Mouse (Mus musculus) embryonic facial prominence, embryonic 10.5 days (tissue): ENCODE measurements at regions not wholly inside any gene's neighbourhood (a gene's known extent, or its start where the extent isn't known, plus 50 kb on each side); places are given as distances from the start of the nearest gene placed in this dataset.

Experiments
- DNase-seq: peaks from one replicate; pipeline ENCODE4 v3.0.0-alpha.2; 2017; ENCODE audit warnings: low spot score
- H3K27ac ChIP-seq: fragments of 300-500 bp; sonication (generic); replicated peaks from 2 replicates; pipeline ENCODE4 v1.5.1; 2016; ENCODE audit warnings: mild to moderate bottlenecking
- H3K27me3 ChIP-seq: fragments of 300-500 bp; sonication (generic); replicated peaks from 2 replicates; pipeline ENCODE4 v1.6.1; 2016; ENCODE audit warnings: low read depth, mild to moderate bottlenecking; ENCODE audit not compliant: poor library complexity, severe bottlenecking
- H3K36me3 ChIP-seq: fragments of 300-500 bp; sonication (generic); replicated peaks from 2 replicates; pipeline ENCODE4 v1.6.1; 2016; ENCODE audit warnings: mild to moderate bottlenecking, moderate library complexity
- H3K4me1 ChIP-seq: fragments of 300-500 bp; sonication (generic); 2 replicates; pipeline ENCODE4 v1.6.1; 2016
- H3K4me3 ChIP-seq: fragments of 300-500 bp; sonication (generic); 2 replicates; pipeline ENCODE4 v1.5.1; 2016; ENCODE audit warnings: mild to moderate bottlenecking, moderate library complexity
- H3K9me3 ChIP-seq: fragments of 300-500 bp; sonication (generic); 2 replicates; pipeline ENCODE4 v1.6.1; 2016; ENCODE audit warnings: mild to moderate bottlenecking
- WGBS: fragments of 180-500 bp; shearing (Covaris S2); methylation state at CpG from one replicate; pipeline ENCODE4 v1.1.7; 2016; 5-methylcytosine and 5-hydroxymethylcytosine counted together

GRCm38 (mm10) chr9:67610696-67611095 is 51.2 kb upstream of the Tln2 start:
- no peak for DNase-seq
- Histone ChIP-seq H3K4me1 (peaks cover 56% of the 10 kb centered on the region), H3K27ac (no peak overlapping the region), H3K36me3 (no peaks in the 10 kb centered on the region; the same call in 1 of the 2 replicates), H3K27me3 (no peaks in the 10 kb centered on the region), H3K4me3 (no peak overlapping the region), H3K9me3 (no peaks in the 10 kb centered on the region)
- 90% methylated on average over 6 of the region's 6 CpGs for WGBS

DNA sequence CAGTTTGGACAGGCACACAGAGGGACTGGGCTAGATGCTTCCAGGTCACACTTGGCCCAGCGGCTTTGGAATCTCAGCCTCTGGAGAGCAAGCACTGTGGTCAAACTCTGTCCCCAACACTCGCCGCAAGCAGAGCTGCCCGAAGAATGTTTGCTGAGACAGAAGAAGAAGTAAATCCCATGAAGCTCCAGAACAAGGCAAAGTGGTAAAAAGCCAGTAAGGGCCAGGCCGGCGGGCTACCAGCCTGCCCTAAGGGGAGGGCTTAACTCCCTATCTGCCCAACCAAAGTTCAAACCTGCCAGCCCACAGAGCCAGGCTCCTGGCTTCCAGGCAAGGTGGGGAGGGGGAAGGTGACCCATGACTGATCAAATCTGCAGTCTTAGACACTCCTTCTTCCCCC is 52.2 kb upstream of the Tln2 start:
- Histone ChIP-seq H3K27me3 (no peaks in the 10 kb centered on the region), H3K27ac (peak overlapping the region; percentile 54), H3K36me3 (no peaks in the 10 kb centered on the region; the same call in 1 of the 2 replicates), H3K9me3 (no peaks in the 10 kb centered on the region), H3K4me3 (no peak overlapping the region), H3K4me1 (peaks cover 56% of the 10 kb centered on the region)
- DNase-seq = no peak
- WGBS = 80% methylated on average over 6 of the region's 6 CpGs

GRCm38 (mm10) chr9:67612101-67612500 is 52.6 kb upstream of the Tln2 start:
- Histone ChIP-seq H3K4me1 (peaks cover 59% of the 10 kb centered on the region), H3K4me3 (no peak overlapping the region), H3K27ac (no peak overlapping the region), H3K36me3 (no peaks in the 10 kb centered on the region; the same call in 1 of the 2 replicates), H3K27me3 (no peaks in the 10 kb centered on the region), H3K9me3 (no peaks in the 10 kb centered on the region)
- 94% methylated on average over 2 of the region's 2 CpGs for WGBS
- no peak for DNase-seq

GRCm38 (mm10) chr9:67614068-67614727 is 54.7 kb upstream of the Tln2 start:
- no peak for DNase-seq
- Histone ChIP-seq H3K4me1 (peaks cover 70% of the 10 kb centered on the region), H3K27me3 (no peaks in the 10 kb centered on the region), H3K36me3 (no peaks in the 10 kb centered on the region; the same call in 1 of the 2 replicates), H3K9me3 (no peaks in the 10 kb centered on the region), H3K4me3 (no peak overlapping the region), H3K27ac (peak overlapping the region; percentile 66; the same call in 1 of the 2 replicates)
- WGBS = 60% methylated on average over 2 of the region's 2 CpGs

- 91% methylated on average over 2 of the region's 2 CpGs for WGBS
- Histone ChIP-seq H3K36me3 (no peaks in the 10 kb centered on the region), H3K27ac (peak overlapping the region; percentile 81), H3K9me3 (no peaks in the 10 kb centered on the region), H3K4me1 (peaks cover 79% of the 10 kb centered on the region), H3K4me3 (no peak overlapping the region), H3K27me3 (no peaks in the 10 kb centered on the region)
- no peak for DNase-seq
These were observed 56.7 kb upstream of the Tln2 start for GRCm38 (mm10) chr9:67616207-67616606.

GRCm38 (mm10) chr9:67617341-67618217 is 58.1 kb upstream of the Tln2 start:
- H3K27me3 ChIP-seq = no peaks in the 10 kb centered on the region
- WGBS = 24% methylated on average over 14 of the region's 14 CpGs
- no peaks in the 10 kb centered on the region for H3K9me3 ChIP-seq
- H3K27ac ChIP-seq = peak overlapping the region; percentile 81
- no peaks in the 10 kb centered on the region for H3K36me3 ChIP-seq
- H3K4me3 ChIP-seq = peak overlapping the region; percentile 23; the same call in 1 of the 2 replicates
- peaks cover 75% of the 10 kb centered on the region for H3K4me1 ChIP-seq
- peak; percentile 76 for DNase-seq

DNA sequence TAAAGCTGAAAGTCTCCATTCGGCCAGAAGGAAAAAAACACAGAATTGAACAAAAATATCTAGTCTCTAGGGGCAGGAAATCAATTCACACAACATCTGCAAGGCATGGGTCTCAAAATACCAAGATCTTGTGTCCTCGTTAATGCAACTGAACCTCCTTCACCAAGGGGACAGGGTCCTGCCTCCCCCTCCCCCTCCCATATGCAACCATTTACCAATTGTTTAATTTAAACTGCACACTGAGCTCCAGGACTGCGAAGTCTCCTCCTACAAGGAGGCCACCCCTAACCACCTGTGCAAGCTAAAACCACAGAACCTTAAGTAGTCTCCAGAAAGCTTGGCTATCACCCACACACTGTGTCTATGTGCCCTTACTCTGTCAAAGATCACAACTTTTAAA is 61.4 kb upstream of the Tln2 start:
- Histone ChIP-seq H3K9me3 (no peaks in the 10 kb centered on the region), H3K4me1 (peaks cover 61% of the 10 kb centered on the region), H3K4me3 (no peak overlapping the region), H3K27me3 (no peaks in the 10 kb centered on the region), H3K36me3 (no peaks in the 10 kb centered on the region), H3K27ac (peak overlapping the region; percentile 63)
- 31% methylated on average over 3 of the region's 3 CpGs for WGBS
- DNase-seq = peak; percentile 63

DNA sequence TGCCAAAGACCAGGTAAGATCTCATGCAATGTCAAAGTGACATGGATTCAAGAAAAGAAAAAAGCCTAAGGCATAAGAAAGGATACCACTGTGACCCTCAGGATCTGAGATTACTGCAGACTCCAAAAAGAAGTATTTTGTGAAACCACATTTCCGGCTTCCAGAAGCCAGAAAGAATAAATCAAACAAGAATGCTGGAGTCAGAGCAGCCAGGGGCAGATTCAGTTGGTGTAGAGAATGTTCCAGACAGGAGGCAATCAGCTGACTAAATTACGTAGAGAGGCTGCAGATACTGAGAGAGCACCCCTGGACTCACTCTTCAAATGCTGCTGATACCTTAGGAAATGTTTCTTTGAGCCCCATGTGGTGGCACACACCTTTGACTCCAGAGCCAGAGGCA is 67.7 kb upstream of the Tln2 start:
- H3K4me1 ChIP-seq = peaks cover 54% of the 10 kb centered on the region
- H3K4me3 ChIP-seq = no peak overlapping the region
- WGBS = 92% methylated on average over 2 of the region's 2 CpGs
- no peaks in the 10 kb centered on the region for H3K36me3 ChIP-seq
- H3K27me3 ChIP-seq = peaks cover 17% of the 10 kb centered on the region; the same call in 1 of the 2 replicates
- no peaks in the 10 kb centered on the region for H3K9me3 ChIP-seq
- no peak for DNase-seq
- no peak overlapping the region for H3K27ac ChIP-seq

DNA sequence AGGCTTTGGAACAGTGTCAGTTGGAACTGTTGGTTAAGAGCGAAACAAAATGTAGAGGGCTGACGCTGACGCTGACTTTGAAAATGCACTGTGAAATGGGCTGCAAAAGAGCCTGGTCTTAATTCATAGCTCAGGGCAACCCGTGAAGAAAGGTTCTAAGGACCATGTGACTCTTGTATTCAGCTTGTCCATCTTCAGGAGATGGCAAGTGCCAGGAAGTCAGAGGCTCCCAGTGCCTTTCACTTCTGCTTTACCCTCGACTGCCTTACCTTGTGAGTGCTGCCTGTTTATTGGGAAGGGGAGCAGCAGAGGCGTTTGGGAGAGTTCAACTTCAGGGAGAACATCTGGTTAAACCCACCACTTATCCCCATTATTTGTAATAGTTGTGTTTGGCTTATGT is 70.1 kb upstream of the Tln2 start:
- H3K4me1 ChIP-seq = peaks cover 60% of the 10 kb centered on the region
- H3K9me3 ChIP-seq = no peaks in the 10 kb centered on the region
- no peak overlapping the region for H3K27ac ChIP-seq
- whole genome bisulfite sequencing = 26% methylated on average over 6 of the region's 6 CpGs
- no peaks in the 10 kb centered on the region for H3K36me3 ChIP-seq
- no peak overlapping the region for H3K4me3 ChIP-seq
- no peak for DNase-seq
- H3K27me3 ChIP-seq = peaks cover 24% of the 10 kb centered on the region; the same call in 1 of the 2 replicates

- H3K27me3 ChIP-seq = peaks cover 24% of the 10 kb centered on the region; the same call in 1 of the 2 replicates
- no peak for DNase-seq
- 68% methylated on average over 3 of the region's 3 CpGs for WGBS
- H3K27ac ChIP-seq = no peak overlapping the region
- H3K9me3 ChIP-seq = no peaks in the 10 kb centered on the region
- no peak overlapping the region for H3K4me3 ChIP-seq
- peaks cover 59% of the 10 kb centered on the region for H3K4me1 ChIP-seq
- H3K36me3 ChIP-seq = no peaks in the 10 kb centered on the region
These were observed 70.7 kb upstream of the Tln2 start for GRCm38 (mm10) chr9:67630173-67630572.

DNA sequence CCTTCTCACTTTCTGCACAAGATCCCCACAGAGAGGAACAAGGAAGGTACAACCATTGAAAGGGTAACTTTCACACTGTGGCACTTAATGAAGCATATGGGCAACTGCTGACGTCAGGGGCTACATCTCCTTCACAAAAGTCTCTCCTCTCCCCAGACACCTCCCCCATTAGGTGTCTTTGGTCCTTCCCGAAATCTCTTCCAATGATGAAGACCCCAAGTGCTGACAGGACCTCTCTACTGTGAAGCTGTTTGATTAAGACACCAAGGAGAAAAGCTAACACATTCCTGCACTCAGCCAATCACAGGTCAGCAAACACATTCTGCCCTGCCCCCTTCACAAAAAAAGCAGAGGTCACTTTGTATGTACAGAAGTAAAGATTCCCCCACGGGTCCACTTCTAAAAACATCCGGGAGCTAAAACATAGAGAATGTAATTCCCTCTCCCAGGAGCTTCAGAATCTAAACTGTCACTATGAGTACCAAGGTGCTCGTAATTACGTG is 72.3 kb upstream of the Tln2 start:
- Histone ChIP-seq H3K9me3 (no peaks in the 10 kb centered on the region), H3K4me1 (peaks cover 49% of the 10 kb centered on the region), H3K27ac (no peak overlapping the region), H3K27me3 (peaks cover 24% of the 10 kb centered on the region), H3K36me3 (no peaks in the 10 kb centered on the region), H3K4me3 (peak overlapping the region; percentile 89)
- WGBS = 5% methylated on average over 6 of the region's 6 CpGs
- no peak for DNase-seq

DNA sequence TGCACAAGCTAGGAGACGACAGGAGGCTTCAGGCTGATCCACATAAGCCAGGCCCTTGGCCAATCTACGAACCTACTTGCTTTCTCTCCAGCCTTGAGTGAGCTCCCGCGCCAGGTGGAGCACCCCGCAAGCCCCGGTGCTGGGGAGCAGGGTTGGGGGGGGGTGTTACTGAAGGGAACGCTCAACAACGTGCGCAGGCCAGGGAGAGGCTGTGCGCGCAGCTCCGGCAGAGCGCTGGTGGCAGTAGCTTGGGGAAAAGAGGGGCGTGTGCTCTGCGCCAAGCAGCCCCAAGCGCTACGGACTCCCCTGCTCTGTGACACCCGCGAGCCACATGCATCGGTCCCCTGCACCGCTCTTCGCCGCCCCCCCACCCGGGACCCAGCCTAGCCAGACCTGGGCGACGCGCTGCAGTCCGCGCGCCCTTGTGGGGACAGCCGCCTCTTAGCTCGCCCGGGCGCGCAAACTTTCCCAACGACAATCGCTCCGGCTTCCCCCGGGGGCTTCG is 73.1 kb upstream of the Tln2 start:
- Histone ChIP-seq H3K27ac (peak overlapping the region; percentile 94), H3K4me1 (peaks cover 49% of the 10 kb centered on the region), H3K9me3 (no peaks in the 10 kb centered on the region), H3K36me3 (no peaks in the 10 kb centered on the region), H3K27me3 (peaks cover 24% of the 10 kb centered on the region), H3K4me3 (peak overlapping the region; percentile 89)
- peak; percentile 64 for DNase-seq
- under 1% methylated on average over 40 of the region's 40 CpGs for WGBS
